Comparison of ENCODE assay signal across 13 mouse cellular contexts in genomic region chr1:36569694-36570276, GRCm38 (mm10). TPM values are rescaled to one million over a fixed set of nuclear protein-coding genes. Genes with fewer than 3 reads are reported as not detected.
DNase-seq lines count a peak whose midpoint lies in the region; ATAC-seq lines count a peak whose summit lies in the region.
"Had no signal": no experiment of that assay in that cellular context is flagged by ENCODE, and none has a peak within 500 bp of the region (broad histone marks: within the 10 kb centered on the region; RNA-seq: fewer than 3 reads in every experiment).

No protein-coding gene starts in this region.

- H3K27me3 ChIP-seq in heart, embryonic 14.5 days (ENCODE audit: control insufficient read depth, insufficient read depth, low read length): no peaks in the 10 kb centered on the region
- no peaks in the 10 kb centered on the region for H3K27me3 ChIP-seq in heart, embryonic 15.5 days
- no peaks in the 10 kb centered on the region for H3K27me3 ChIP-seq in stomach, embryonic 14.5 days (ENCODE audit: control insufficient read depth, insufficient read depth, low read length)
- no peaks in the 10 kb centered on the region for H3K27me3 ChIP-seq in midbrain, embryonic 11.5 days (ENCODE audit: control insufficient read depth, insufficient read depth, low read length)

- H3K4me1 ChIP-seq in heart, embryonic 14.5 days (ENCODE audit: control insufficient read depth in 2 of 2, insufficient read depth in 2 of 2, low read length in 2 of 2): peaks cover 28 to 30% of the 10 kb centered on the region in 2 experiments
- peaks cover 45% of the 10 kb centered on the region for H3K4me1 ChIP-seq in heart, embryonic 15.5 days (replicated peaks)
- H3K4me1 ChIP-seq in stomach, embryonic 14.5 days (ENCODE audit: control insufficient read depth, insufficient read depth, low read length): peaks cover 38% of the 10 kb centered on the region
- H3K4me1 ChIP-seq in midbrain, embryonic 11.5 days (ENCODE audit: control insufficient read depth, insufficient read depth, low read length): peaks cover 7% of the 10 kb centered on the region; the same call in 1 of the 2 replicates

- H3K9ac ChIP-seq in heart, embryonic 14.5 days (ENCODE audit: low read length): no peak overlapping the region
- no peak overlapping the region for H3K9ac ChIP-seq in heart, embryonic 15.5 days
- no peak overlapping the region for H3K9ac ChIP-seq in stomach, embryonic 14.5 days (replicated peaks; ENCODE audit: low read depth, low read length)
- no peak overlapping the region for H3K9ac ChIP-seq in midbrain, embryonic 11.5 days (ENCODE audit: low read length)

- no peak overlapping the region for H3K4me3 ChIP-seq in heart, embryonic 14.5 days (ENCODE audit: control insufficient read depth in 1 of 2, insufficient read depth in 1 of 2, low read depth in 1 of 2, low read length in 2 of 2)
- no peak overlapping the region for H3K4me3 ChIP-seq in heart, embryonic 15.5 days
- H3K4me3 ChIP-seq in stomach, embryonic 14.5 days (ENCODE audit: low read depth, low read length): no peak overlapping the region
- H3K4me3 ChIP-seq in midbrain, embryonic 11.5 days (ENCODE audit: low read depth, low read length): no peak overlapping the region
- H3K4me3 ChIP-seq: left cerebral cortex, adult 2 months had no signal

- no peak for DNase-seq in heart, postnatal 36 days
- DNase-seq in lung, postnatal 10 days: peak; percentile 49
- DNase-seq in lung, postnatal 14 days: no peak
- no peak for DNase-seq in midbrain, embryonic 11.5 days (ENCODE audit: low spot score, missing footprints)
- no peak for DNase-seq in cerebellum, adult 11 months
- DNase-seq: kidney, postnatal 36 days; lung, adult 2 months; thymus, adult 2 months had no signal

- H3K9me3 ChIP-seq in heart, embryonic 14.5 days (ENCODE audit: control insufficient read depth, low read length): no peaks in the 10 kb centered on the region
- H3K9me3 ChIP-seq in heart, embryonic 15.5 days (replicated peaks): no peaks in the 10 kb centered on the region
- no peaks in the 10 kb centered on the region for H3K9me3 ChIP-seq in stomach, embryonic 14.5 days (ENCODE audit: control insufficient read depth, low read depth, low read length)
- H3K9me3 ChIP-seq in midbrain, embryonic 11.5 days (ENCODE audit: control insufficient read depth, low read length): no peaks in the 10 kb centered on the region

- H3K36me3 ChIP-seq in heart, embryonic 14.5 days (ENCODE audit: control insufficient read depth, insufficient read depth, low read length): no peaks in the 10 kb centered on the region
- no peaks in the 10 kb centered on the region for H3K36me3 ChIP-seq in heart, embryonic 15.5 days
- no peaks in the 10 kb centered on the region for H3K36me3 ChIP-seq in stomach, embryonic 14.5 days (ENCODE audit: control insufficient read depth, insufficient read depth, low read length)
- H3K36me3 ChIP-seq in midbrain, embryonic 11.5 days (ENCODE audit: control insufficient read depth, insufficient read depth, low read length): no peaks in the 10 kb centered on the region

- peak overlapping the region; percentile 7 to 46; a peak in 2 of 4 replicates for H3K27ac ChIP-seq in heart, embryonic 14.5 days (replicated peaks in 1 of 2; ENCODE audit: control insufficient read depth in 1 of 2, insufficient read depth in 1 of 2, low read depth in 2 of 2, low read length in 2 of 2)
- H3K27ac ChIP-seq in heart, embryonic 15.5 days: peak overlapping the region; percentile 21
- H3K27ac ChIP-seq in stomach, embryonic 14.5 days (ENCODE audit: low read length): peak overlapping the region; percentile 29; the same call in 1 of the 2 replicates
- no peak overlapping the region for H3K27ac ChIP-seq in midbrain, embryonic 11.5 days (ENCODE audit: low read depth, low read length)
- H3K27ac ChIP-seq: left cerebral cortex, adult 2 months had no signal

- no peak for ATAC-seq in heart, embryonic 14.5 days (ENCODE audit: insufficient number of reproducible peaks, insufficient read depth, low FRiP score, low read depth)
- ATAC-seq in heart, embryonic 15.5 days (replicated peaks; ENCODE audit: insufficient number of reproducible peaks, insufficient read depth, low FRiP score, low read depth): no peak
- no peak for ATAC-seq in stomach, embryonic 14.5 days (ENCODE audit: insufficient number of reproducible peaks, insufficient read depth, low FRiP score, low read depth)
- ATAC-seq in midbrain, embryonic 11.5 days (ENCODE audit: low FRiP score): no peak
- ATAC-seq: forebrain, embryonic 16.5 days had no signal

- H3K4me2 ChIP-seq in heart, embryonic 14.5 days (ENCODE audit: low read length): no peak overlapping the region
- no peak overlapping the region for H3K4me2 ChIP-seq in heart, embryonic 15.5 days
- H3K4me2 ChIP-seq in stomach, embryonic 14.5 days (replicated peaks; ENCODE audit: low read depth, low read length): no peak overlapping the region
- H3K4me2 ChIP-seq in midbrain, embryonic 11.5 days: no peak overlapping the region

- WGBS in heart, embryonic 14.5 days: 67% methylated on average over 7 of the region's 7 CpGs
- 51% methylated on average over 6 of the region's 7 CpGs for WGBS in heart, embryonic 15.5 days
- WGBS in stomach, embryonic 14.5 days: 53% methylated on average over 7 of the region's 7 CpGs
- WGBS in midbrain, embryonic 11.5 days: 62% methylated on average over 7 of the region's 7 CpGs

- intact Hi-C loops in heart, postnatal 36 days (cut with DNase I): no loop called here

RNA-seq across cellular contexts. Expression of gene Sema4c, which starts 11.6 kb away (rescaled TPM):
- polyA plus RNA-seq in heart, embryonic 14.5 days (2014; fragmentation: Nextera tagmentation; extraction: Ambion mirVana): 1.3 and 1.6 TPM in 2 replicates
- total RNA-seq in heart, postnatal 36 days (2021): 10 to 100 TPM; 15.0 to 17.1 TPM
- 7.9 and 10.9 TPM in 2 replicates for polyA plus RNA-seq in heart, embryonic 15.5 days (2015; fragmentation: Nextera tagmentation; extraction: Ambion mirVana)
- polyA plus RNA-seq in stomach, embryonic 14.5 days (2014; fragmentation: Nextera tagmentation; extraction: Ambion mirVana): 4.2 and 4.3 TPM in 2 replicates
- 3.1 and 3.4 TPM in 2 replicates for polyA plus RNA-seq in midbrain, embryonic 11.5 days (2014; fragmentation: Nextera tagmentation; extraction: Ambion mirVana)

RNA-seq across cellular contexts. Expression of gene Ankrd39, which starts 22.5 kb away (rescaled TPM):
- 27.2 and 29.0 TPM in 2 replicates for polyA plus RNA-seq in heart, embryonic 14.5 days (2014; fragmentation: Nextera tagmentation; extraction: Ambion mirVana)
- total RNA-seq in heart, postnatal 36 days (2021): 1 to 10 TPM; 7.3 to 7.8 TPM
- polyA plus RNA-seq in heart, embryonic 15.5 days (2015; fragmentation: Nextera tagmentation; extraction: Ambion mirVana): 27.3 and 30.4 TPM in 2 replicates
- polyA plus RNA-seq in stomach, embryonic 14.5 days (2014; fragmentation: Nextera tagmentation; extraction: Ambion mirVana): 26.2 and 30.4 TPM in 2 replicates
- 12.3 and 14.0 TPM in 2 replicates for polyA plus RNA-seq in midbrain, embryonic 11.5 days (2014; fragmentation: Nextera tagmentation; extraction: Ambion mirVana)

RNA-seq across cellular contexts. Expression of gene Gm42417, which starts 30.6 kb away (rescaled TPM):
- not detected in 2 replicates for polyA plus RNA-seq in heart, embryonic 14.5 days (2014; fragmentation: Nextera tagmentation; extraction: Ambion mirVana)
- total RNA-seq in heart, postnatal 36 days (2021): 100 to 1,000 TPM in 1 of 2 experiments, 10 to 100 TPM in 1; 93.9 to 209 TPM
- 0.22 TPM in 1 of 2 replicates, not detected in the other for polyA plus RNA-seq in heart, embryonic 15.5 days (2015; fragmentation: Nextera tagmentation; extraction: Ambion mirVana)
- 0.39 TPM in 1 of 2 replicates, not detected in the other for polyA plus RNA-seq in stomach, embryonic 14.5 days (2014; fragmentation: Nextera tagmentation; extraction: Ambion mirVana)
- not detected in 2 replicates for polyA plus RNA-seq in midbrain, embryonic 11.5 days (2014; fragmentation: Nextera tagmentation; extraction: Ambion mirVana)
- total RNA-seq: left cerebral cortex, adult 2 months had no signal
- polyA plus RNA-seq: lung, adult 2 months; thymus, adult 2 months had no signal

RNA-seq across cellular contexts. Expression of gene Ankrd23, which starts 33.1 kb away (rescaled TPM):
- 18.9 and 19.4 TPM in 2 replicates for polyA plus RNA-seq in heart, embryonic 14.5 days (2014; fragmentation: Nextera tagmentation; extraction: Ambion mirVana)
- total RNA-seq in heart, postnatal 36 days (2021): 100 to 1,000 TPM; 203 to 373 TPM
- 25.3 and 26.7 TPM in 2 replicates for polyA plus RNA-seq in heart, embryonic 15.5 days (2015; fragmentation: Nextera tagmentation; extraction: Ambion mirVana)
- polyA plus RNA-seq in stomach, embryonic 14.5 days (2014; fragmentation: Nextera tagmentation; extraction: Ambion mirVana): 16.8 and 19.4 TPM in 2 replicates
- 6.0 TPM in 2 replicates for polyA plus RNA-seq in midbrain, embryonic 11.5 days (2014; fragmentation: Nextera tagmentation; extraction: Ambion mirVana)

RNA-seq across cellular contexts. Expression of gene Cnnm3, which starts 58.1 kb away (rescaled TPM):
- 3.7 and 3.9 TPM in 2 replicates for polyA plus RNA-seq in heart, embryonic 14.5 days (2014; fragmentation: Nextera tagmentation; extraction: Ambion mirVana)
- 10 to 100 TPM; 16.0 to 19.2 TPM for total RNA-seq in heart, postnatal 36 days (2021)
- polyA plus RNA-seq in heart, embryonic 15.5 days (2015; fragmentation: Nextera tagmentation; extraction: Ambion mirVana): 2.4 and 3.5 TPM in 2 replicates
- polyA plus RNA-seq in stomach, embryonic 14.5 days (2014; fragmentation: Nextera tagmentation; extraction: Ambion mirVana): 6.2 and 8.4 TPM in 2 replicates
- 3.7 and 4.3 TPM in 2 replicates for polyA plus RNA-seq in midbrain, embryonic 11.5 days (2014; fragmentation: Nextera tagmentation; extraction: Ambion mirVana)
